Mouse (Mus musculus) limb, embryonic 15.5 days (tissue): ENCODE measurements around the gene Ccnd3. TPM values are rescaled to one million over a fixed set of nuclear protein-coding genes. Genes with fewer than 3 reads are reported as not detected.
A peak's percentile ranks its signal among the peaks of the same experiment; 100 is the strongest.

Experiments
- ATAC-seq: fragments of 200-750 bp; cut with Nextera tagmentation; 2 replicates; pipeline ENCODE4 v1.8.0; 2017; ENCODE audit warnings: low read depth, moderate TSS enrichment; ENCODE audit not compliant: insufficient number of reproducible peaks, low FRiP score, low TSS enrichment
- H3K27ac ChIP-seq: fragments of 300-500 bp; sonication (generic); 2 replicates; pipeline ENCODE4 v1.5.1; 2015; ENCODE audit warnings: moderate library complexity, mild to moderate bottlenecking, inconsistent platforms
- H3K27me3 ChIP-seq: fragments of 300-500 bp; sonication (generic); 2 replicates; pipeline ENCODE4 v1.6.1; 2015; ENCODE audit warnings: inconsistent platforms
- H3K36me3 ChIP-seq: fragments of 300-500 bp; sonication (generic); 2 replicates; pipeline ENCODE4 v1.6.1; 2015; ENCODE audit warnings: inconsistent platforms
- H3K4me1 ChIP-seq: fragments of 300-500 bp; sonication (generic); 2 replicates; pipeline ENCODE4 v1.6.1; 2015; ENCODE audit warnings: inconsistent platforms
- H3K4me2 ChIP-seq: fragments of 300-500 bp; sonication (generic); 2 replicates; pipeline ENCODE4 v1.6.1; 2015; ENCODE audit warnings: mild to moderate bottlenecking, inconsistent platforms
- H3K4me3 ChIP-seq: fragments of 300-500 bp; sonication (generic); 2 replicates; pipeline ENCODE4 v1.5.1; 2015; ENCODE audit warnings: mild to moderate bottlenecking, inconsistent platforms
- H3K9ac ChIP-seq: fragments of 300-500 bp; sonication (generic); 2 replicates; pipeline ENCODE4 v1.6.1; 2015; ENCODE audit warnings: inconsistent platforms
- H3K9me3 ChIP-seq: fragments of 300-500 bp; sonication (generic); 2 replicates; pipeline ENCODE4 v1.6.1; 2016; ENCODE audit warnings: inconsistent platforms
- WGBS: fragments of 180-500 bp; shearing (Covaris S2); methylation state at CpG from one replicate; pipeline ENCODE4 v1.1.7; 2015; 5-methylcytosine and 5-hydroxymethylcytosine counted together
- polyA plus RNA-seq: library from polyadenylated mRNA; unstranded; fragments of >200 nt; fragmentation: Nextera tagmentation; extraction: Ambion mirVana; gene quantifications from 2 replicates; pipeline ENCODE4 v1.2.1, GENCODE M21; 2015

The Ccnd3 gene
- 499 and 569 TPM in 2 replicates for polyA plus RNA-seq

DNA sequence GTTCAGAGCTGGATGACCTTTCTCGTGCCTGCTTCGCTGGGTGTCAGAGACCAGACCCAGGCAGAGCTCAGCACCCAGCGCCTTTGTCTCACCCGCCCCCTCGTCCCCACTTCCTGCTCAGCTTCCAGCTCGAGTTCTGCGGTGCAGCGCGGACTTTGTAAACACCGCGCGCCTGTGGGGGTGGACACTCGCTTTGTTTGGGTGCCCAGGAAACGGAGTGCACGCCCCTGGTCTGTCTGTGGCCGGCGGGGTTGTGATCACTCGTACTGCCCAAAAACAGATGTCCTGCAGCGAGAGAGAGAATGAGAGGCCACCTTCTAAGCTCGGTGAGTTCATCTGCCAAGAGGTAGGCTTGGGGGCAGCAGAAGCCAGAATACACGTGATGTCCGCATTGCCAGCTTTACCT is at the start of gene Ccnd3:
TSS of gene Ccnd3 (plus strand) at position 111 of the 406 bp plus-strand sequence.
- 1% methylated on average over 22 of the region's 22 CpGs for WGBS
- no peaks in the 10 kb centered on the region for H3K9me3 ChIP-seq
- peaks cover 9% of the 10 kb centered on the region for H3K36me3 ChIP-seq
- peak within 1 kb of the TSS; percentile 43; the same call in 1 of the 2 replicates for H3K27ac ChIP-seq
- H3K4me3 ChIP-seq = peak within 1 kb of the TSS; percentile 34
- no peak for ATAC-seq
- H3K9ac ChIP-seq = peak within 1 kb of the TSS; percentile 26; the same call in 1 of the 2 replicates
- peak within 1 kb of the TSS; percentile 54 for H3K4me2 ChIP-seq
- H3K27me3 ChIP-seq = no peaks in the 10 kb centered on the region
- peaks cover 44% of the 10 kb centered on the region for H3K4me1 ChIP-seq

DNA sequence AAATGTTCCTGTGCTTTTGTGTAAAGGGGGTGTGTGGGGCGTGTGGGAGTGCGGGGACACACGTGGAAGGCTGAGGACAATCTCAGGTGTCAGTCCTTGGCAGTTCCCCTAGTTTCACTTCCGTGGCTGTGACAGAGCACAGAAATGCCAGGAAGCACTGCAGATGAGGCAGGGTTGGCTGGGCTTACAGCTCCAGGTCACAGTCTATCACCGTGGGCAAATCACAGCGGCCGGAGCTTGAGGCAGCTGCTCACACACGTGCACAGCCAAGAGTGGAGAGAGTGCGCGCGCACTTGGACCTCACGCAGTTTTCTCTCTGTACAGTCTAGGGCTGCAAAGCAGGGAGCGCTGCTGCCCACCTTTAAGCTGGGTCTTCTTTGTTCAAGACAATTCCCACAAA is 46.5 kb upstream of the Ccnd3 start:
- 76% methylated on average over 13 of the region's 13 CpGs for WGBS

DNA sequence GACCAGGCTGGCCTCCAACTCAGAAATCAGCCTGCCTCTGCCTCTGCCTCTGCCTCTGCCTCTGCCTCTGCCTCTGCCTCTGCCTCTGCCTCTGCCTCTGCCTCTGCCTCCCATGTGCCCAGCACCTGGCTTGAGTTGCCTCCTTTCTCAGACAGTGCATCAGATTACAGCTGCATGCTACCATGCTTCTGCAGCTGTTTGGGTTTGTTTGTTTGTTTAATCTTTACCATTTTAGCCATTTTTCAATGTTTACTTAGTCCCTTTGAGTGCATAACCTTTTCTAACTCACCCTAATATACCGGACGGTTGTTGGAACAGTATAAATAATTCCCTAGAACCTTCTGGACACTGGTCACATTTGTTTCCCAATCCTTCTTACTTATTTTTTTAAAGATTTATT is 45.9 kb upstream of the Ccnd3 start:
- no peaks in the 10 kb centered on the region for H3K9me3 ChIP-seq
- no peaks in the 10 kb centered on the region for H3K27me3 ChIP-seq
- H3K4me1 ChIP-seq = peaks cover 5% of the 10 kb centered on the region; the same call in 1 of the 2 replicates
- no peak overlapping the region for H3K4me2 ChIP-seq
- no peak overlapping the region for H3K27ac ChIP-seq
- WGBS = 95% methylated on average over 2 of the region's 2 CpGs
- H3K36me3 ChIP-seq = no peaks in the 10 kb centered on the region
- no peak overlapping the region for H3K9ac ChIP-seq
- ATAC-seq = no peak
- no peak overlapping the region for H3K4me3 ChIP-seq

More for the DNA sequence above, 46.5 kb upstream of the Ccnd3 start:
- Histone ChIP-seq H3K9me3 (no peaks in the 10 kb centered on the region), H3K4me3 (no peak overlapping the region), H3K36me3 (no peaks in the 10 kb centered on the region), H3K4me1 (peaks cover 8% of the 10 kb centered on the region; the same call in 1 of the 2 replicates), H3K9ac (no peak overlapping the region), H3K27me3 (no peaks in the 10 kb centered on the region), H3K27ac (no peak overlapping the region), H3K4me2 (no peak overlapping the region)
- ATAC-seq = no peak

DNA sequence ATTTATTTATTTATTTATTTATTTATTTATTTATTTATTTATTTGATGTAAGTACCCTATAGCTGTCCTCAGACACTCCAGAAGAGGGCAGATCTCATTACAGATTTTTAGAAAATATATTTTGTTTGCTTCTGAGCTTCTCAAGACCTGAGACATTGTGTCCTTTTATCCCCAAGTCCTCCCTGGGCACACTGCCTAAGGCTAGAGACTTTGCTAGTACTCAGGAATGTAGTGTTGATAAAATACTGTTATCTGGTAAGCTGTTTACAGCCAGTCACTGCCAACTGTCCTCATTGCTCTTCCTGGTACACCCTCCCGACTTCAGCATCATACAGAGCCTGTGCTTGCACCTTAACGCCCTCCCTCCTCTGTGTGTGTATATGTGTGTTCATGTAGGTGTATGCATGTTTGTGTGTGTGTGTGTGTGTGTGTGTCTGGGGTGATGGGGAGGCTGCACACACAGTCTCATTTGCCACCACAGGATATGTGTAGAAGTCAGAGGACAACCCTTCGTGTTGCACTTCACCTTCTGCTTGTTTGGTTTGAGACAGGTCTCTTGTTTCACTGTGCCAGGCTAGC is 45.4 kb upstream of the Ccnd3 start:
- H3K27ac ChIP-seq = no peak overlapping the region
- no peak for ATAC-seq
- no peaks in the 10 kb centered on the region for H3K27me3 ChIP-seq
- H3K4me1 ChIP-seq = peaks cover 5% of the 10 kb centered on the region; the same call in 1 of the 2 replicates
- 71% methylated on average over 3 of the region's 3 CpGs for WGBS
- H3K36me3 ChIP-seq = no peaks in the 10 kb centered on the region
- no peak overlapping the region for H3K4me2 ChIP-seq
- no peaks in the 10 kb centered on the region for H3K9me3 ChIP-seq
- no peak overlapping the region for H3K4me3 ChIP-seq
- H3K9ac ChIP-seq = no peak overlapping the region

DNA sequence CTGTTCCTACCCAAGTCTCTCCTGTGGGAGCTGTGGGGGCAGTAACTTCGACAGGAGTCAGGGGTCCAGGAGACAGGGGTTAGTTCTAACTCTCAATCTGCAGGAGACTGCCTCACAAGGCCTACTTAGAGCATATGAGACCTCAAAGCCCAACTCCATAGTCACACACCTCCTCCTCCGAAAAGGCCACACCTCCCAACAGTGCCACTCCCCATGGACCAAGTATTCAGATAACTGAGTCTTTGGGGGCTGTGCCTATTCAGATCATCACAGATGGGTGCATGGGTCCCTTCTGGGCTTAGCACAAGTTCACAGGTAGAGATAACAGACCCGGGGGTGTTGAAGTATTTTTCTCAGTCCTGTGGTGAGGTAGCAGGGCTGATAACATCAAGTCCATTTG is 43.2 kb upstream of the Ccnd3 start:
- Histone ChIP-seq H3K27ac (no peak overlapping the region), H3K9me3 (no peaks in the 10 kb centered on the region), H3K36me3 (no peaks in the 10 kb centered on the region), H3K4me2 (no peak overlapping the region), H3K9ac (no peak overlapping the region), H3K4me1 (peaks cover 5% of the 10 kb centered on the region; the same call in 1 of the 2 replicates), H3K4me3 (no peak overlapping the region), H3K27me3 (peaks cover 5% of the 10 kb centered on the region)
- no peak for ATAC-seq
- 74% methylated on average over 3 of the region's 3 CpGs for WGBS

DNA sequence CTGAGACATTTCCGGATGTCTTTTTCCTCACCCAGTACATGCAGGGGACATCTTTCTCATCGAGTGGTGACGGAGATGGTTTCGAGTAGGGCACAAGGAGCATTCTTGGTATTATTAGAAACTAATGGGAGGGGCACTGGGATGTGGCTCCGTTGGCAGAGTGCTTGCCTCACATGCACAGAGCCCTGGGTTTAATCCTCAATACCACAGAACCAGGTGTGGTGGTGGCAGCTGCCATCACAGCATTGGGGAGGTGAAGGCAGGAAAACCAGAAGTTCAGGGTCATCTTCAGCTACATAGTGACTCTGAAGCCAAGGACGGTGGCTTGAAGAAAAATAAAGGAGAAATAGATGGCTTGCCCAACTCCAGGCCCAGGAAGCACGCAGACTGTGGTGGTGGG is 42.6 kb upstream of the Ccnd3 start:
- no peak for ATAC-seq

DNA sequence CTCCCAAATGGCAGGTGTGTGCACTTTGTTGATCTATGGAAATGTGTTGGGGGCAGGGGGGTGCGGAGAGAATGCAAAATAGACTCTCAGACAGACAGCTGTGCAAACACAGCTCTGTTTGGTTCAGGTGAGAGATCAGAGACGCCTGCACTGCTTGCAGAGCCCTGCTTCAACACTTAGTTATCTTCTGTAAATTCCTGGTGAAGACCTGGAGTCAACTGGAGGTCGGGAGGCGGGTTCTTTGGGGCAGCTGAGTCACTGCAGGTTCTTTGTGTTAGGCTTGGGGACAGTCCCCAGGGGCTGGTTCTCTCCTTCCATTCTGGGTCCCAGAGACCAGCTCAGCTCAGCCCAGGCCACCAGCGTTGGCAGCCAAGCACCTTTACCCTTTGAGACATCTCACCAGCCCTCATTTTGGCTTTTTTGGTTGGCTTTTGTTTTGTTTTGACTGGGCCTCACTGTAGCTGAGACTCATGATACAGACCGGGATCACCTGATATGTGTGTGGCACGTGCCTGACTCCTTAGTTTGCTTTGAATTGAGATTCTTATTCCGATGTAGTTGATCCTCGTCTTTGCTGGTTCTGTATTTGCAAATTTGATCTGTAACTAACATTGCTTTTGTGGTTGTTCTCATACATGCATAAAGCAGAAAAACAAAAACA is 42.0 kb upstream of the Ccnd3 start:
- Histone ChIP-seq H3K36me3 (no peaks in the 10 kb centered on the region), H3K4me3 (no peak overlapping the region), H3K4me1 (peaks cover 6% of the 10 kb centered on the region; the same call in 1 of the 2 replicates), H3K9ac (no peak overlapping the region), H3K4me2 (no peak overlapping the region), H3K9me3 (no peaks in the 10 kb centered on the region), H3K27me3 (peaks cover 17% of the 10 kb centered on the region), H3K27ac (no peak overlapping the region)
- 55% methylated on average over 9 of the region's 9 CpGs for WGBS
- ATAC-seq = no peak

More for the DNA sequence above, 42.6 kb upstream of the Ccnd3 start:
- no peak overlapping the region for H3K4me2 ChIP-seq
- H3K27ac ChIP-seq = no peak overlapping the region
- H3K4me3 ChIP-seq = no peak overlapping the region
- no peak overlapping the region for H3K9ac ChIP-seq
- H3K9me3 ChIP-seq = no peaks in the 10 kb centered on the region
- H3K4me1 ChIP-seq = peaks cover 5% of the 10 kb centered on the region; the same call in 1 of the 2 replicates
- H3K27me3 ChIP-seq = peaks cover 10% of the 10 kb centered on the region
- WGBS = 74% methylated on average over 7 of the region's 7 CpGs
- H3K36me3 ChIP-seq = no peaks in the 10 kb centered on the region

DNA sequence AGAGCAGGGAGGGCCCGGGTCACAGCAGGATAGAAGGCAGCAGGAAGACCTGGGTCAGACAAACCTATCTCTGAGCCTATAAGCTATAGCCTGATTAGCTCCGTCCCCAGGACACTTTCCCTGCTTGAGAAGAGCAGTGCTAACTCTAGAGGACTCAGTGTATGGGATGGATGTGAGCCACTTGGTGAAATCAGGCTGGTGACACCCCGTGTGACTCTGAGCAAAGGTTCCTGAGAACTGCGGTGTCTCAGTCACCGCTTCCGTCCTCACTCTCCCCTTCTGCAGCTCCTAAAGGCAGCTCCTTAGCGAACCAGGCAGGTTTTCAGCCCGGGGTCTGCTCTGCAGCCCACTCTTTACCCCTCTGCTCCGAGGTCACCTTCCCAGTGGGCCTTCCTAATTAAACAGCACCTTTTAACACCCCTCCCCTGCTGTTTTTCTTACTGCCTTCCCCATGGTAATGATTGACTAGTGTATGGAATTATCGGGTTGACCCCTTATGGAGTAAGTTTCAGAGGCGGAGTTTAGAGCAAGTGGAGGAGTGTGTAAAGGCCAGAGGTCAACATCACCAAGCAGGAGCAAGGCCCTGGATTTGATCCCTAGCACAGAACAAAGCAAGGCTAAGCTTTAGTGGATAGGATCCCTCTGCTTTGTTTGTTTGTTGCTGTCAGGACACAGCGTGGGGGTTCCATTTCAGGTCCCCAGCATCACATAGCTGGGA is 40.4 kb upstream of the Ccnd3 start:
- no peaks in the 10 kb centered on the region for H3K36me3 ChIP-seq
- H3K9me3 ChIP-seq = no peaks in the 10 kb centered on the region
- H3K4me3 ChIP-seq = no peak overlapping the region
- peaks cover 14% of the 10 kb centered on the region for H3K4me1 ChIP-seq
- no peak for ATAC-seq
- no peak overlapping the region for H3K4me2 ChIP-seq
- WGBS = 57% methylated on average over 12 of the region's 12 CpGs
- no peak overlapping the region for H3K27ac ChIP-seq
- peaks cover 32% of the 10 kb centered on the region for H3K27me3 ChIP-seq
- no peak overlapping the region for H3K9ac ChIP-seq

DNA sequence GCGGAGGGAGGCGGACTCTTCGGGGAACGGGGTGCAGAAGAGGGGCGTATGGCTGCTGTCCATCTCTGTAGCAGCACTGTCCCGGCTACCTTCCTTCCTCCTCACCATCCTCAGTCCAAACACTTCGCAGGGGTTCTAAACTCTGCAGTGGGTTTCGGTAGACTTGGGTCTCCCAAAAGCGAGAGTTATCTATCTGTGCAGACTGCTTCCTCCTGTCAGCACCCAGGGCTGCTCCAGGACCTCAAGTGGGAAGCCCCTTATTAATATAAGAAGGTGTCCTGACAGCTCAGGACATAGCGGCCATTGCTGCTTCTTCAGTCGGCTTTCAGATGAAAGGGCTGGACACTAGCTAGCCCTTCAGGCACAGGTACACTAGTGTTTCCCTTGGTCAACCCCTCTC is 39.8 kb upstream of the Ccnd3 start:
- 83% methylated on average over 11 of the region's 11 CpGs for WGBS
- Histone ChIP-seq H3K9me3 (no peaks in the 10 kb centered on the region), H3K4me3 (no peak overlapping the region), H3K4me2 (no peak overlapping the region), H3K4me1 (peaks cover 14% of the 10 kb centered on the region), H3K27ac (no peak overlapping the region), H3K36me3 (no peaks in the 10 kb centered on the region), H3K9ac (no peak overlapping the region), H3K27me3 (peaks cover 38% of the 10 kb centered on the region)
- ATAC-seq = no peak

DNA sequence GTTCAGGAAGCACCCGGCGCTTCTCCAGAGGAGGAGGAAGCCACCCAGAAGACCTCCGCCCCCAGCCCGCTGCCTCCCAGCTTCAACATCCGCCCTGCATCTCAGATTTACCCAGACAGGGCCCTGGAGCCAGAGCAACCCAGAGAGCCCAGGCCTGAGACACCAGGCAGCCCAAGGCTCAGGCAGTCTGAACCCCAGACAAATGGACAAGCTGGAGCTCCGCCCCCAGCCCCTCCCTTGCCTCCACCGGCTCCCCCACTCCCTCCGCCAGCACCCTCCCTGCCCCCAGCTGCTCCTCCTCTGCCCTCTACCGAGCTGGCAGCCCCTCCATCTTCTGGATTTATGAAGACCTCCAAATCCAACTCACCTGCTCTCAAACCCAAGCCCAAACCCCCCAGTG is 38.6 kb upstream of the Ccnd3 start:
- no peak overlapping the region for H3K4me2 ChIP-seq
- WGBS = 30% methylated on average over 9 of the region's 9 CpGs
- no peak overlapping the region for H3K4me3 ChIP-seq
- peaks cover 38% of the 10 kb centered on the region for H3K27me3 ChIP-seq
- H3K27ac ChIP-seq = no peak overlapping the region
- H3K9ac ChIP-seq = no peak overlapping the region
- no peak for ATAC-seq
- peaks cover 21% of the 10 kb centered on the region for H3K4me1 ChIP-seq
- H3K36me3 ChIP-seq = no peaks in the 10 kb centered on the region
- H3K9me3 ChIP-seq = no peaks in the 10 kb centered on the region

DNA sequence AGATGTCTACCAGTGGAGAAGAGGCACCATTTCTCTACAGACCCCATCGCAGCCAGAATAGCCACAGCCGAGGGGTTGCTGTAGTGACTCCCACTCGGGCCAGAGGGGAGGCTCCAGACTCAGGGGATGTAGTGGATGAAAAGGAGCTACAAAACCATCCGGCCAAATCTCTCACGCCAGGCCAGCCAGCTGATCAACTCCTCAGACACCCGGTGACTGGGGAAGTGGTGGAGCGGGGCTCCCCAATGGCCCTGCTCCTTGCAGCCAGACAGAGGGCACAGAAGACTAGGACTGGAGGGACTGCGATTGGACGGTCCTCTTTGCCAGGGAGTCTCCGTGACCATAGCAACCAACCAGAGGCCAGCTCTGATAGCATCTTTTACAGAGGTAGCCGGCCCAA is 37.2 kb upstream of the Ccnd3 start:
- Histone ChIP-seq H3K9ac (no peak overlapping the region), H3K27me3 (peaks cover 38% of the 10 kb centered on the region), H3K4me3 (no peak overlapping the region), H3K36me3 (no peaks in the 10 kb centered on the region), H3K9me3 (no peaks in the 10 kb centered on the region), H3K27ac (no peak overlapping the region), H3K4me2 (no peak overlapping the region), H3K4me1 (peaks cover 20% of the 10 kb centered on the region)
- no peak for ATAC-seq
- 70% methylated on average over 11 of the region's 11 CpGs for WGBS

DNA sequence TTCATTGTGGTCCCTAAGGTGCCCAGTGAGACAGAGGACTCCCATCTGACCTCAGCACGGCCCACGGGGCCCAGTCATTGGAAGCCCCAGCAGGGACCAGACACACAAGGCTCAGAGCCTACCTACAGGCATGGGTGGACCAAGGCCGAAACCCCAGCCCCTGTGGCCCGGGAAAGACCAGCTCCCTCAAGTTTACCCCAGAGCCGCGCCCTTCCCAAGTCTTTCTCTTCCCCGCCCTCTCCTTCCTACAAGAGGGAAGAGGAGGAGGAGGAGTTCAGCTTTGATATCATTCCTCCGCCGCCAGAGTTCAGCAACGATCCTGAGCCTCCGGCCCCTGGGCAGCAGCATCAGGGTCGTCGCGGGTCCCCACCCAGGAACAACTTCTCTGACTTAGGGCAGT is 36.8 kb upstream of the Ccnd3 start:
- ATAC-seq = no peak
- WGBS = 17% methylated on average over 11 of the region's 14 CpGs
- H3K9ac ChIP-seq = no peak overlapping the region
- H3K9me3 ChIP-seq = no peaks in the 10 kb centered on the region
- peaks cover 20% of the 10 kb centered on the region for H3K4me1 ChIP-seq
- H3K4me2 ChIP-seq = peak overlapping the region; percentile 36
- no peak overlapping the region for H3K27ac ChIP-seq
- peaks cover 38% of the 10 kb centered on the region for H3K27me3 ChIP-seq
- H3K4me3 ChIP-seq = peak overlapping the region; percentile 27
- H3K36me3 ChIP-seq = no peaks in the 10 kb centered on the region
